Mouse (Mus musculus): Measurements from ENCODE around the gene Rb1. TPM values are rescaled to one million over a fixed set of nuclear protein-coding genes. Genes with fewer than 3 reads are reported as not detected.

Rb1 gene
- total RNA-seq, 2 experiments from 2014 or later, result 31.1 to 33.1 TPM

GRCm38 (mm10) chr14:73173662-73174061, 152.0 kb downstream of the Rb1 start:
- no peak for DNase-seq (ENCODE audit: low spot score in 2 of 2)
- intact Hi-C loops (cut with DNase I), result no loop called here

GRCm38 (mm10) chr14:73172196-73173011, 153.2 kb downstream of the Rb1 start:
- no peak for DNase-seq (ENCODE audit: low spot score in 2 of 2)
- intact Hi-C loops (cut with DNase I), result no loop called here

- intact Hi-C loops (cut with DNase I), result no loop called here
- DNase-seq (ENCODE audit: low spot score in 2 of 2), result no peak
Measured at GRCm38 (mm10) chr14:73169926-73170844, 155.4 kb downstream of the Rb1 start.

- intact Hi-C loops (cut with DNase I), result no loop called here
- no peak for DNase-seq (ENCODE audit: low spot score in 2 of 2)
Measured at GRCm38 (mm10) chr14:73168605-73169004, 157.0 kb downstream of the Rb1 start.

GRCm38 (mm10) chr14:73165136-73165535, 160.5 kb downstream of the Rb1 start:
- intact Hi-C loops (cut with DNase I), result no loop called here
- DNase-seq (ENCODE audit: low spot score in 2 of 2), result no peak

GRCm38 (mm10) chr14:73163363-73163998, 162.1 kb downstream of the Rb1 start:
- DNase-seq (ENCODE audit: low spot score in 2 of 2), result no peak
- intact Hi-C loops (cut with DNase I), result no loop called here

- intact Hi-C loops (cut with DNase I), result no loop called here
Measured at GRCm38 (mm10) chr14:73162192-73162800, 163.3 kb downstream of the Rb1 start.

DNA sequence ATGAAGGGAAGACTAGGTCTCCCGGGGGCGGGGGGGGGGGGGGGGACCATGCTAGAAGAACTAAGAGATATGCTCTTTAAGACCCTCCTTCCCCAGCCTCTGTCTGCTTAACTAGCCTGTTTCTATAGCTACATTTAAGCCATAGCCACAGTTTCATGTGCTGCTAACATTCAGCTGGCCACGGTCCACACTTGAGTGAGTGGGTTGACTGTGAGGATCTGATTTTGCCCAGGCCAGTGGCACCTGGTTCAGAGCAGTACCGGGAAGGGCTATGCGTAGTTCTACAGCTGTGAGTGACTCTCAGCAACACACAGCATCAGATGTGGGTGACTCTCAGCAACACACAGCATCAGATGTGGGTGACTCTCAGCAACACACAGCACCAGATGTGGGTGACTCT, 164.3 kb downstream of the Rb1 start:
- intact Hi-C loops (cut with DNase I), result no loop called here
- DNase-seq (ENCODE audit: low spot score in 2 of 2), result peak in 1 of 2 experiments; percentile 47

More at GRCm38 (mm10) chr14:73162192-73162800, 163.3 kb downstream of the Rb1 start:
- DNase-seq (ENCODE audit: low spot score in 2 of 2), result peak in 1 of 2 experiments; percentile 24

- intact Hi-C loops (cut with DNase I), result no loop called here
- no peak for DNase-seq (ENCODE audit: low spot score in 2 of 2)
Measured at GRCm38 (mm10) chr14:73148125-73148524, 177.5 kb downstream of the Rb1 start.

DNA sequence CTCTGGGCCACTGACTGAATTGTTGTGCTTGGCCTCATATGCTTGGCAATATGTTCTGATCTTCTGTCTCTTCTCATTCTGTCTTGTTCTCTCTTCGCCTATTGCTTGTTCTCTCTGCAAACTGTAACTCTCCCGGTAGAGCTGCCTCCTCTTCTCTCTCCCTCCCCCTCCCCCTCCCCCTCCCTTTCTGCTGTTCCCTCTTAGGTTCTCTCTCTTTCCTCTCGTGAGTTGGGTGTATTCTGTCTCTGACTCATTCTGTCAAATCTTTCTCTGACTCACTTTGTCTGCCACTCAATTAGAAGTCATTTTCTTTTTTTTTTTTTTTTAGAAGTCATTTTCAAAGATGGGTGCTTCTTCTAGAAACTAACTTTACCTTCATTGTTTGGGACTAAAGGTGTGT, 178.9 kb downstream of the Rb1 start:
- DNase-seq (ENCODE audit: low spot score in 2 of 2), result no peak
- intact Hi-C loops (cut with DNase I), result no loop called here

DNA sequence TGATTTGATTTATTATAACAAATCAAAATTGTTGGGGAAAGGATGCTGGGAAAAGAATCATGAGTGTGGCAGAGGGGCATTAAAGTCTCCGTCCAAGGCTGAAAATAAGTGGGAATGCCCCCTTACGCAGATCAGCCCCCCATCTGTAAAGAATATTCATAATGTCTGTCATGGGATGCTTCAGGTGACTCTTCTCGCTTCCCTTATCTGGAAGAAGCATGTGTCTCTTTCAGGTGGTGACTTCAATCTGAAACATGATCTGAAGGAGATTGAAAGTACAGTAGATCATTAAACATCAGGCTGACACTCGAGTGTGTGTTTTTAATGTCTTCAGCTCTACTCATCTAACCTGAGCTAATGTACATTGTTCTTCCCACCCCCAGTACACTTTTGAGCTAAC, 180.1 kb downstream of the Rb1 start:
- intact Hi-C loops (cut with DNase I), result no loop called here
- no peak for DNase-seq (ENCODE audit: low spot score in 2 of 2)

DNA sequence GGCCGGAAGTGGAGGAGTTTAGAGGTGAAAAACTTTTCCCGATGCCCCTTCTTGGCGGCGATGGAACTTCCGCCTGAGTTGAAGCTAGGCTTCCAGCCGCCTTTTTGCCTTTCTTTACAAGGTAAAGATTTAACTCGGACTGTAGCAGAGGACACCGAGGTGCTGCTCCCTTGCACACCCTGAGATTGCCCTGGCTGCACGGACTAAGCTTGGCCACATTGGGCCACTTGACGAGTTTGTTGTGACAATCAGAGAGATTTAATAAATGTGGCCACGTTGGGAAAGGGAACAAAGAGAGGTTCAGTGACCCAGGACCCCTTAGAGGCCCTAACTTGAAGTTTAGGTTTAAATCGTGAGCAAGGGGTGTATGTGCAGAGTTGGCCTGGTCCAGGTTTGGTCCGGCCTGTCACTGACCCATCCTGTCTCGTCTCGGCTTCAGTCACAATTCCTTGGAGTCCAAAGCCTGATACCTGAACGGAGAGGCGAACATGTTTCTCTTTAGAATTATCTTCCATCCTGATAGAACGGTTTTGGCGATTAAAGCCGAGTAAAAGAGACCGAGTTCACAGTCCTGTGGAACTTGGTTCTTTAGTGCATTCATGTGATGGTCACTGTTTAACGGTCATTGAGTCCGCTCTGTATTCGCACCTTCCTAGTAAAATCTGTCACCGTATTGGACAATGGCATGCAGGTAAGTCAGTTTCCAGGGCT, 181.8 kb downstream of the Rb1 start:
- DNase-seq (ENCODE audit: low spot score in 2 of 2), result no peak
- intact Hi-C loops (cut with DNase I), result no loop called here

- intact Hi-C loops (cut with DNase I), result no loop called here
- DNase-seq (ENCODE audit: low spot score in 2 of 2), result peak; percentile 79 to 85
Measured at GRCm38 (mm10) chr14:73142896-73143709, 182.5 kb downstream of the Rb1 start.

GRCm38 (mm10) chr14:73142421-73142895, 183.2 kb downstream of the Rb1 start:
- intact Hi-C loops (cut with DNase I), result no loop called here
- peak; percentile 42 to 47 for DNase-seq (ENCODE audit: low spot score in 2 of 2)

DNA sequence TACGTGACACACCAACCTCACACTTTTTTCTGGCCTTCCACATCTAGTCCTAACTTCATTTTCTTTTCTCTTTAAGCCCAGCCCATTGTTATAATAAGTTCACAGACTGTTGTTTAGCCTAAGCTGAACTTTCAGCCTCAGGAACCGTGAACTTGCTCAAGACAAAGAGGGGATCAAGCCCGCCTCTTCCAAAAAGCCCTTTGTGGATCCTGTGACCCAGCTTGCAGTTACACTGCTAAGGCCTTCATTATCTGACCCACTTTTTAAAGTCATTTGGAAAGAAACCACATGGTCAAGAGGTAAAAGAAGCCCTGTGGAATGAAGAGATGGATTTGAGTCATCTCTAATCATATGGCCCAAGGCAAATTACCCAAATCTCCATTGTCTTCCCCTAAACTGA, 183.8 kb downstream of the Rb1 start:
- DNase-seq (ENCODE audit: low spot score in 2 of 2), result no peak
- intact Hi-C loops (cut with DNase I), result no loop called here

DNA sequence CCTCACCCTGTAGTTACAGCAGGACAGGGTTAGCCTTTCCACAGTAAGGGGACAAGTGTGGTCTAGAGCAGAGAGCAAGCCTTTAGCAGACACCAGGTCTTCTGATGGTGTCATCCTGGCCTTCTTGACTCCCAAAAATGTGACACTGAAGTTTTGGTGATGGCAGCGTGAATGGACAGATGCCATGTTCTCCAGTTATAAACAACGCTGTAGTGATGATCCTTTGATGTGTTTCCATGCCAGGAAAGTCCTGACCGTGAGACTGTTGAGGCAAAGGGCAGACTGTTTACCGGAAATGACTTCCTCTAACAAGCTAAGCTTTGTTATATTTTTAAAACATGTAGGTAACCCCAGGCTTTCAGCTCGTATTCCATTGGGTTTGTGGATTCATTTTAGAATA, 185.8 kb downstream of the Rb1 start:
- intact Hi-C loops (cut with DNase I), result no loop called here
- DNase-seq (ENCODE audit: low spot score in 2 of 2), result no peak

- intact Hi-C loops (cut with DNase I), result no loop called here
- no peak for DNase-seq (ENCODE audit: low spot score in 2 of 2)
Measured at GRCm38 (mm10) chr14:73138483-73138882, 187.1 kb downstream of the Rb1 start.

DNA sequence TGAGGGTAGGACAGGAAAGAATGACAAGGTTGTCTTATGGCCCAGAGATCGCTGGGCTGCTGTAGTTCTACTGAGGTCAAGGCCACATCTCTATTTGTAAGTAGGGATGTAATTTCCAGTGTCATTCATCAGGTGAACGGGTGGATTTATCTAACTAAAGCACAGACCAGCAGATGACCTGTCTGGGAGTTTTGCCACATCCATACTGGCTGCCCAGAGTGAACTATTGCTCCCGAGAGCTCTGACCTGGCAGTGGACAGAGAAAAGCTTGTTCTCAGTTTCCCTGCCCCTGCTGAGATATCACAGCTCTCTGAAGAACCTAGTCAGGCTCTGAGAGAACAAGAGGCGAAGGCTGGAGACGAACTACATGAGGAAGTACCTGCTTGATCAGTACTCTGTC, 188.4 kb downstream of the Rb1 start:
- intact Hi-C loops (cut with DNase I), result no loop called here
- no peak for DNase-seq (ENCODE audit: low spot score in 2 of 2)

All from left cerebral cortex, postnatal 25 days (tissue).